Mouse (Mus musculus) retina, embryonic 14.5 days (tissue): ENCODE measurements around the gene Ush1g.

Experiments
- DNase-seq: peaks from one replicate; pipeline ENCODE4 v3.0.0-alpha.2; 2015; ENCODE audit warnings: low spot score

The Ush1g gene

DNA sequence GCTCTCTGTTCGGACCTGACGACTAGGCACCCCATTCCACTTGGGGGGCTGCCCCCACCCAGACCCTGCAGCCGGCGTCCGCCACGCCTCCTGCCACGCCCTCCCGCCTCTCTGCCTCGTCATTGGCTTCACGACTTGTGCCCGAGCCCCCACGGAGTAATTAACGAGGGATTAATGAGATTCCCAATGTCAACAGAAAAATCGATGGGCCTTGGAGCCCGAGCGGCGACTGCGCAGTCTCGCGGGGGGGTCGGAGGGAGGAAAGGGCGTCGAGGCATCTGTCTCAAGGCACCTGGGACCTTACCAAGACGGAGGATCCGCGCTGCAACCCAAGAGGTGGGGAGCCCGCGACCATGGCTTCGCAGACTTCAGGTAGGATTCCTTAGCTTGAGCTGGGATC lies 12.7 kb upstream of the Ush1g start, which contains the start of gene Otop3:
Gene Otop3, plus strand, starts transcription at position 201 of the 400 bp plus-strand sequence.
- DNase-seq, result peak; percentile 56

DNA sequence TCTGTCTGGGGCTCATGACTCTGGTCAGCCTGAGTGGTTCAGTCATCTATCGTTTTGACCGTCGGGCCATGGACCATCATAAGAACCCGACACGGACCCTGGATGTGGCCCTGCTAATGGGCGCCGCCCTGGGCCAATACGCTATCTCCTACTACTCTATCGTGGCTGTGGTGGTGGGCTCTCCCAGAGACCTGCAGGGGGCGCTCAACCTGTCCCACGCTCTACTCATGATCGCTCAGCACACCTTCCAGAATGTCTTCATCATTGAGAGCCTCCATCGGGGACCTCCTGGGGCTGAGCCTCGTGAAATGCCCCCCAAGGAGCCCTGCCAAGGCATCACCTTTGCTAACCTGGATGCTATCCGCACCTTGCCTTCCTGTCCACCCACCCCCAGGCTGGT lies 7.5 kb upstream of the Ush1g start:
- DNase-seq, result no peak

DNA sequence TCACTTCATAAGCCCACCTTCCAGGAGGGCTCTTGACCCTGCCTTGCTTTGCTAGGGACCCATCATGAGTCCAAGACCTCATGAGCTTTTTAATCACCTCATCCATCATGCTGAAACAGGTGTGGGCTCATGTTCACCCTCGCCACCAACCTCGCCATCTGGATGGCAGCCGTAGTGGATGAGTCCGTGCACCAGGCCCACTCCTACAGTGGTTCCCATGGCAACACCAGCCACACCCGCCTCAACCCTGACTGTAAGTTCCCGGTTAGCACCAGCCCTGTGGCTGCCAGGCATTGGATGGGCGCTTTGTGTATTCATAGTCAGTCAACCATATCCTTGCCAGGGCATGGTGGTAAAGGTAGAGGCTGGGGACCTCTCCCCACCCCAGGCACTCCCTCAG lies 4.9 kb upstream of the Ush1g start:
- no peak for DNase-seq

DNA sequence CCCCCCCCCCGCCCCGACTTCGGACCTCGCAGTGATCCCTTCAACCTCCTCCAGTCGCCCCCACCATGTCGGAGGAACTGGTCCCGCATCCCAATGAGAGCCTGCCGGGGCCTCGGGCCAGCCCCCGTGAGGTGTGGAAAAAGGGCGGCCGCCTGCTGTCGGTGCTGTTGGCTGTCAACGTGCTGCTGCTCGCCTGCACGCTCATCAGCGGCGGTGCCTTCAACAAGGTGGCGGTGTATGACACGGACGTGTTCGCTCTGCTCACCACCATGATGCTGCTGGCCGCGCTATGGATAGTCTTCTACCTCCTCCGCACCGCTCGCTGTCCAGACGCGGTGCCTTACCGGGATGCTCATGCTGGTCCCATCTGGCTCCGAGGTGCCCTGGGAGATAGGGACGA lies 1.5 kb upstream of the Ush1g start:
- DNase-seq, result no peak

DNA sequence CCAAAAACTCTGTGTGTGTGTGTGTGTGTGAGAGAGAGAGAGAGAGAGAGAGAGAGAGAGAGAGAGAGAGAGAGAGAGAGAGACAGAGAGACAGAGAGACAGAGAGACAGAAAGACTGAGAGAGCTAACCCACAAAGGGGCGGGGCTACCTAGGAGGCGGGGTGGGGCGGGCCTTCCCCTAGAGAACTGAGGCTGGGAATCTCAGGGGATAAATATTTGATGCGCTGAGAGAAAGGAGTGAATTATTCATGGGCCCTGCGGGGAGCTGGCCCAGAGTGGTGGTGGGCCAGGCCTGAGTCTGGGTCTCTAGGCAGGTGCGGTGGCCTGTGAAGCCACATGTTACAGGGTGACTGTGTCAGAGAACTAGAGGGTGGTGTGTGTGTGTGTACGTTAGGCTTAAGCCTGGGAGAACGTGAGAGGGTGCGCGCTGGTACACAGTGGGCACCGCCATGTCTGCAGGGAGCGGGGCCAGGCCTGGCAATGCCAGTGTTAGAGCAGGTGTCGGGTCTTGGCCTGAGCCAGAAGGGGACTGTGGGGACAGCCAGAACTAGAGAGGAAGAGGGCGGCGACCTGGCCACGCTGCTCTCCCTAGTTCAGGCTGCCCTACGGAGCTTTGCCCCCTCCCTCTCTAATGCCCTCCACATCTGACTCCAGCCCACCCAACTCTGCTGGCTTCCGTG lies 2.0 kb downstream of the Ush1g start:
- peak; percentile 61 for DNase-seq

DNA sequence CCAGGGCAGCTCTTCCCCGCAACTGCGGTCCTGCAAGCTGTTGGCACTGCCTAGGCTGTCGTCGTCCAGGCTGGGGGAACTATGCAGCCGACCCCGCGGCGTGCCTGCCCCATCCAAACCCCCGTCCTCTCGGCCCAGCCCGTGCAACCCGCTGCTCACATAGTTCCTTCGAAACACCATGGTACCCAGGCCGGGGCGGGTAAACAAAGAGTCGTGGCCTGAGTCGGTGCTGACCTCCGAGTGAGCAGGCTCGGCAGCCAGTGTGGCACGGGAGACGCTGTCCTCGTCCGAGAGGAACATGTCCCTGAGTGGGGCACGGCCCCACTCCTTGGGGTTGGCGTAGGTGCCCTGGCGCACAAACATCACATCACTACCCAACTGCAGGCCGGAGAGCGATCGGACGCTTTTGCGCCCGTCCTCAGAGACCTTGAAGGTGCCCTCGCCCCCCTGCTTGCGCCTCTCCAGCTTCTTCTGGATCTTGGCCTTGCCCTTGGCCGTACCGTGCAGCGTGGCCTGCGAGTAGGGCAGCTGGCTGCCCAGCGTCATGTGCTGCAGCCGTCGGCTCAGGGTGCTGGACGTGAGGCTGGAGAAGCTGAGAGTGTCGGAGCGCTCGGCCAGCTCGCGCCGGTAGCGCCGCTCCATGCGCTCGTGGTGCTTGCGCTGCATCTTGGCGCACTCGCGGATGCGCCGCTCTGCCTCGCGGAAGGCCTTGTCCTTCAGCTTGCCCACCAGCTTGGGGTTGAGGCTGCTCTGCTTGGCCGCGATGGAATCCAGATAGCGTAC lies 3.4 kb downstream of the Ush1g start:
- DNase-seq, result no peak

DNA sequence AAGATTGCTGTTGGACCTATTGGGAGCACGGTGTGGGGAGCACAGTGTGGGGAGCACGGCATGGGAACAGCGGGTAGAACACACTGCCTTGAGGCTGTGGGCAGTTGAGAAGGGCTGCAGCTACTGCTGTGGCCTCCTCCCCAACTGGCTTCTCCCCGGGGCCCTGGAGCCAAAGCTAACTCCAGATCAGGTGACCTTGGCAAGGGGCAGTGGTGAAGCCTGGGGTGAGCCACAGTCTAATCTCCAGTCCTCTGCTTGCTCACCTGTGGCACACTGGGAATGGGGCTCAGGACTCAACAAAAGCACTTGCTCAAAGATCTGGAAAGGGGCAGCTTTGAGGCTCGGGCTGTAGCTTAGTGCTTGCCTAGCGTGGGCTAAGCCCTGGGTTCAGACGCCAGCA lies 4.6 kb downstream of the Ush1g start:
- no peak for DNase-seq

DNA sequence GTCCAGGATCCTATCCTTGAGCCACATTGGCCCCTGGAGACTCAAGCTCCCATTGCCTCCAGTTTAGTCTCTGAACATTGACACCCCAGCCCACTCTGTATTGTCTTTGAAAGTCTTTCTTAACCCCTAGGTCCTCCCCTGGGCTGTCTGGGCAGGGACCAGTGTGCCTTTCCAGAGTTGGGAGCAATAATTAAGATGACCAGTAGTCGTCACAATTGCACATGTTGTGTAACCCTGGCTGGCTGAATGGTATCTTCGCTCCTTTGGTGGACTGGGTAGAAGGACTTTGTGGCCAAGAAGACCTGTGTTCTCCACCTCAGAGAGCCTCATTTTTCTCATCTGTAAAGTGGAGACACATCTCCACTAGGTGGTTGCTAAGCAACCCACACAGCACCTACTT lies 7.6 kb downstream of the Ush1g start:
- peak; percentile 42 for DNase-seq

DNA sequence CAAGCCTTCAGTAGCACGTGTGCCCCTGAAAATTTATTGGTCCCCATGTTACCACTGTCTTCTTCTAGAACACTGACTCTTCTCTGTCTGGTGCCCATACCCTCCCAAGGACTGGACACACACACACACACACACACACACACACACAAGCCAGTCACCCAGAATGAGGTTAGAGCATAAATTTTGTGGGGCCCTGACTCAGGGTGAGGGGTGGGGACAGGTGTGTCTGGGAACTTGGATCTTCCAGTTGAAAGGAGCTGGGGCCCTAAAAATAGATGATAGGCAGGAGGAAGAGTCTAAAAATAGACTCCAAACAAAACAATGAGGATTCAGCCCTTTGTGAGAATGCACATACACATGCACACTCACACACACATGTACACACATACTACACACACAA lies 13.1 kb downstream of the Ush1g start:
- no peak for DNase-seq

DNA sequence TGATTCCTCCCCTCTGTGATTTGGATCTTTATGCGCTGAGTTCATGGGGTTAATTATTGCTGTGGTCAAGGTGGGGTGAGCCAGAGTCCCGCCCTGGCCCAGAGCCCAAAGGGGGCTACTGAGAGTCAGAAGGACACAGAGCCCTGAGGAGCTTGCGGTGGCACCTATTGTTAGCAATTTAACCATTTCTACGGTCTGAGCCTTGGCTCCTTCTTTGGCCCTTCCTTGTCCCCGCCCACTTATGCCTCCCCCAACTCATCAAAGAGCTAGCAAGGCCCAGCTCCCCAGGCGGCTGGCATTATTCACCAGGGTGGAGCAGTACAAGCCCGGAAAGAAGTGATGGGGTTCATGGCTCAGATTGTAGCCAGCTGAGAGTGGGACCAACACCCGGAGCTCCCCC lies 15.0 kb downstream of the Ush1g start, which contains the start of gene Otop2:
Gene Otop2, plus strand, starts transcription at position 301 of the 400 bp plus-strand sequence.
- DNase-seq, result no peak

DNA sequence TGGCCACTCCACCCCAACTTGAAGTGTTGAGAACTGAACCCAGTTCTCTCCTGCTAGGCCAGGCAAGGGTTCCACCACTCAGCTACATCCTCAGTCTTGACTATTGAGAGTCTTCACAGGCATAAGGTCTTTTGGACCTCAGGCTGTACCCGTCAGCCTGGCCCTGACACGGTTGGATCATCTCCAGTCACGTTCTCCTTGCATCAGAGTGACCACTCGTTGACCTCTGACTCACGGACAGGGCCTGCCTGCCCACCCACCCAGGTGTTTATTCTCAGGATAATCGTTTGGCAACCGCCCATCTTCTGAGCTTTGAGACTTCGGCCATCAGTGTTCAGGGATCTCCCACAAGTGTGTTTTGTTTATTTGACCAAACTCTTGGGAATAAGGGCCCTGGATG lies 18.7 kb downstream of the Ush1g start:
- no peak for DNase-seq

DNA sequence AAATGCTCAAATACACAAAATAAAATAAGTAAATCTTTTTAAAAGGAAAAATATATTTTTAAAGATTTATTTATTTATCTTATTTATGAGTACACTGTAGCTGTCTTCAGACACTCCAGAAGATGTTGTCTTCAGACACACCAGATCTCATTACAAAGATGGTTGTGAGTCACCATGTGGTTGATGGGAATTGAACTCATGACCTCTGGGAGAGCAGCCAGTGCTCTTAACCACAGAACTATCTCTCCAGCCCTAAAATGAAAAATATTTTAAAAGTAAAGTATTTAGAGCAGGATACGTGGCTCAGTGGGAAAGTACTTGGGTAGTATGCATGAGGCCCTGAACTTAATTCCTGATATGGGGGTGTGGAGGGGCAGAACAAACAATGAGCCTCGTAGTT lies 20.5 kb downstream of the Ush1g start:
- no peak for DNase-seq

DNA sequence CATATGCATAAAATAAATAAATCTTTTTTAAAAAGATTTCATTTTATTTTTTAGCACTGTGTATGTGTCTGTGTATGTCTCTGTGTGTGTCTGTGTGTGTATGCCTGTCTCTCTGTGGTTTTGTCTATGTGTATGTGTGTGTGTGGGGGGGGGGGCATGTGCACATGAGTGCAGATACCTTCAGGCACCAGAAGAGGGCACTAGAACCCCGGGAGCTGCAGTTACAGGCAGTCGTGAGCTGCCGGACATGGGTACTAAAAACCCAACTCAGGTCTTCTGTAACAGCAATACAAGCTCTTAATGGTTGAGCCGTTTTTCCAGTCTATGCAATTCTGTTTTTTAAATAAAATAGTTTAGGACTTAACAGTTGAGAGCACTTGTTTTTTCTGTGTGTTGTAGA lies 21.1 kb downstream of the Ush1g start:
- DNase-seq, result no peak

DNA sequence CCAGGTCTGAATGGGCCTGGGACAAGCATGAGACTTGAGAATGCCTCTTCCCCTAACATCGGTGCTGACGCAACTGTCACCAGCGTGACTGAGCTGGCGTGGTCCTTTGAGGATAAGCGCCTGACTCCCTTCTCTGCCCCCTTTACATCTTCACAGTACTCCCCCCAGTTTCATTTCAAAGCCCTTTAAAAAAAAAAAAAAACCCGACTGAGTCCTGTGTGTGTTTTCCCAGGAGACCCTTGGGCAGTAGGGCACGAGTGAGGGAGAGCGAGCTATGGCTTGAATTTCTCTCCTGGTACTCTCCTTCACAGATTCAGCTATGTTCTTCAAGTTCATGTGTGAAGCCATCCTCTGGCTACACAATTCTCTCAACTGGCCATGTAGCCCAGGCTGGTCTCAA lies 23.7 kb downstream of the Ush1g start:
- DNase-seq, result no peak

DNA sequence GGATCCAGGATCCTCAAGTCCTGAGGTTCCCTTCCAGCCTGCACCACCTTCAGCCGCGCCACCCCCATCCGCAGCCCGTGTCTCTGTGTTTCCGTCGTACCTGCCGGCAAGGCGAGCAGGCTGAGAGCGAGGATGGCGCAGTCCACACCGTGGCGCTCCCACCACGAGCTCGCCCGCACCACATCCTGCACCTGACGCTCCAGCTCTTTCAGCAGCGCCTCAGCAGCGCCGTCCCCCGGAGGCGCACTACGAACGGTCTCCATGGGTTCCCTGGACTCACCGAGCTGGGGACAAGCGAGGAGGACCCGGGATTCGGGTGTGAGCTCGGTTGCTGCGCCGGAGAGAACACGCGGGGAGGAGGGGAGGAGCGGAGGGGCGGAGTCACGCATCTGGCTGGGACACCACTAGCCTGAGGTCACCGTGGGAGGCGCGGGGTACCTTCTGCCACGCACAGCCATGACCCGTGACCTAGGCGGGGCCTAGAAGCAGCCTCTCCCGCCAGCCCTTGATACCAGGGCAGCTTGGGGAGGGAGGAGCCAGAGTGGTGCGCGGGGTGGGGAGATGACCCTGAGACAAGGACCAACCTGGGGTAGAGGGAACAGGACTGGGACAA lies 24.5 kb downstream of the Ush1g start, which contains the start of gene Fads6:
Gene Fads6, minus strand, starts transcription at position 450 of the 613 bp plus-strand sequence.
- DNase-seq, result peak; percentile 66

DNA sequence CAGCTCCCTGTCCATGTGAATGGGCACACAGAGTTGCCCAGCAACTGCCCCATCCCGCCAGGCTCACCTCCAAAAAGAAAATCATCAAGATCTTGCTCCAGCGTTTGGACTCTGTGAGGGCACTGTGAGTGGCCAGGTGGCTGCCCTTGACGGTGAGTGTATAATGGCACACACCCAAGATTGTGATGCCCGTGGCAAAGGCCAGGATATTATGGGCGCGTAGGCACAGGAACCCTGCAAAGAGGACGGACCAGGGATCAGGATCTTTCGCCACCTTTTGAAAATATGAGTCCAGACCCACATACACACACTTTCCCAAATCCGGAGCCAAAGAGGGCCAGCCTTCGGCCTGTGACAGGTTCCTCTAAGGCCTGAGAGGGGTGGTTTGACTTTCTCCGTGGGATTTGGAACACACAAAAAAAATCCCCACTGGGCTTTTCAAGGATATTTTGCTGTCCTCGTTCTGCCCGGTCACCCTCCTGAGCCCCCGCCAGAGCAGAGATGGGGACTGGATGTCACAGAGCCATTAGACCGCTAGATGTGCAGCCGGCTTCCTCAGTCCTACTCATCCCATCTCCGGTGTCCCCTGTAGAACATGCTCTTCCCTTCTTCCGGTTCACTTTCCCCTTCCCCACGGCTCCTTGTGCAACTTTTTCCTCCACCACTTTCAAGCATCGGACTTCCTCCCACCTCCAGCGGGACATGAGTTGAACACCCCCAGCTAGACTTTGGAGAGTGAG lies 25.2 kb downstream of the Ush1g start:
- DNase-seq, result no peak

DNA sequence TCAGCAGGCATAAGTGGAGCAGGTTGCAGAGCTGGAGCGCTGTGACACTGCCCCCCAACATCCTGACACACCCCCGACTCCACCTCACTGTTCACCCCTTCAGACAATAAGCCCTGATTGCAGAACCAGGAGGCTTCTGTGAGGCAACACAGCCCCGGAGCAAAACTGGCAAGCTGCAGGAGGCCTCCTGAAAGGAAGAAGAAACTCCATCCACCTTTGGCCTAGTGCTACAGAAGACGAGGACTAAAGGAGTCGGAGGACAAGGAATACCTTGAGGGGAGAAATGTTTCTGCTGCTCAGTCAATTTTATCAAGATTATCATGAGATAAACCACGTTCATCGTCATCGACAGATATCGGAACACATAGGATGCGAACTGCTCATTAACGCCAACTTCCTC lies 25.9 kb downstream of the Ush1g start:
- DNase-seq, result no peak

DNA sequence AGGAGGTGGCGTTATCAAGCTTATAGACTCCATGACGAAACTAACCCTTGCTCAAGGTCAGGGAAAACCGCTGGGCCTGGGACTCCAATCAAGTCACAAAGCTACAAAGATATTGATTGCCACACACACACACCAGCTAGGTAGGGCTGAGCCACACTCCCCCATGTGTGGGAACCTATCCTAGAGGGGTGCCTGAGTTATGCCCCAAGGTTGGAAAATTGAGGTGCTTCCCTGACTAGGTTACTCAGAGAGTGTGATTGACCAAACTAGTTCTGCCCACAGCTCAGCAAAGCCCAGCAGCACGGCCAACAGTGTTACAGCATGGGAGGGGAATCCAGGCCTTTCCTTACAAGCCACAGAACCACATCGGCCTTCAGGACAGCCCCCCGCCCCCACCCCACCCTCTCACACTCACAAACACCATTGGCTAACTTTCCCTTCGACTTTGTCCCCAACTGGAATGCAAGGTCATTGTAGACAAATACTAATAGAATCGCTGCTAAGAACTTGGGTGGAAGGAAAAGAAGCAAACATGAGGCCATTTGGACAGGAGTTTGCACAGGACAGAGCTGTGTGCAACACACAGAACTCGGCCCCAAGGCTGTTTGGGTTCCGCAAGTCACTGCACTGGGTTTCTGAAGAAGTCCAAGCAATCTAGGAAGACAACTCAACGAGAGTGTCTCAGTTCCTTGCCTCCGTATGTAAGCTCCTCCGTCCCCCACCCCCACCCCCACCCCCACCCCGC lies 29.0 kb downstream of the Ush1g start:
- no peak for DNase-seq

DNA sequence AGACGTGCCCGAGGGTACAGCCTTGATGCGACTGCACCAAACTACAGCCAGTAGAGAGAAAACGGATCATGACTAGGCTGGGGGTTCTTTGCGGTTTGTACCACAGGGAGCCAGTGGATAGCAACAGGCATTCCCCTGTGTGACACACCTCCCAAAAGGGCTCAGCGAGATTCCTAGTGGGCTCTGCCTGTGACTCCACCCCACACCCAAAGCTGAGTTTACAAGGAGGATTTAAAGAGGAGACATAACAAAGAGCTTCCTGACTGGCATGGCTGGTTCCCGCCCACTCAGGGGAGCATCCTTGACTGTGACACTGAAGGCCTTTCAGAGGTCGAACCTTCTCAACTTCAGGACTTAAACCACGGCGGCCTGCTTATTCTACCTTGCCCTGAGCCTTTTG lies 30.3 kb downstream of the Ush1g start:
- DNase-seq, result no peak

DNA sequence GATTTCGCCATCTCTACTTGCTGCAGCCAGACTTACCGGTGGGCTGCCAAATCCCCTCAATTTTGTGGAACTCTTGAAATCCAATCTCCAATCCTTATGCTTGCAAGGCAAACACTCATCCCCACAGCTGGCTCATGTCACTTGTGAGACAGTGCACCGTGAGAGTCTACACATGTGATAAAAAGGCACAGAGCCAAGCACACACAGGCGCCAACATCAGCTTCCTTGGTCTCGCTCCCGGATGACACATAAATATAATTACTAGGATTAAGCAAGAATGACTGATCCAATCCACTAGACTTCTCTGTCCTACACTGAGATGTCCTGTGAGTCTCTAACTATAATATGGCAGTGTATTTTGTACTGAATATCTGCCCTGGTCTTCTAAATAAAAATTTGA lies 30.9 kb downstream of the Ush1g start:
- no peak for DNase-seq

DNA sequence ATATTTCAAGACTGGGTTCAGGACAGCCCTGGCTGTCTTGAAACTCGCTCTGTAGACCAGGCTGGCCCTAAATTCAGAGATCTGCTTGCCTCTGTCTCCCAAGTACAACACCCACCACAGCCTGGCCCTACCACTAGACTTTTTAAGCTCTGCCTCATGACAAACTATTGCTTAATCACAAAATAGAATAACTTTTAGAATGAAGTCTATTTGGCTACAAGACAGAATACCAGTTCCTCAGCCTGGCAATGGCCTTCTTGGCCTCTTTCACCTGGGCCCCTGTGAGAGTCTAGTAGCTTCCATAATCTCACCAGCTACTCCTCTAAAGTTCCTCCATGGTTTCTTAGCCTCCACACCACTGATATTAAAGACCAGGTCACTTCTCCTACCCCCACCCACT lies 31.5 kb downstream of the Ush1g start:
- DNase-seq, result no peak

DNA sequence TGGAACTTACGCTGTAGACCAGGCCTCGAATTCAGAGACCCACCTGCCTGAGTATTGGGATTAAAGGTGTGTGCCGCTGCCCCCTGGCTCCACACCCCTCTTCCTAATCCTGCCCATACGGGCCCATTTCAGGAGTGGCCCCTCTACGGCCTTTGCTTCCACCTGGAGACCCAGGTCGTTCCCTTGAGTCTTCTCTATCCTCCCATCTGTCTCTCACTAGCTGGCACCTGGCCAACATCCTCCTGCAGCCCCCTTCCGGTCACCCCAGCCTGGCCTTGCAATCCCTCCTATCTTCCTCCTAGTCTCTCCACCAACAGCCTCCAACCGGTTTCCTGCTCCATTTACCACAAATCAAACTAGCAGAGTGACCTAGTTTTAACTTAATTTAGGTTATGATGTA lies 32.0 kb downstream of the Ush1g start:
- DNase-seq, result no peak
